Mouse (Mus musculus) heart, adult 9 months (tissue): ENCODE measurements around the gene B3galt4.

Experiments used
- DNase-seq, 2 experiments: peaks; one replicate each; pipeline ENCODE4 v3.0.0; 2022; ENCODE audit warnings: low spot score in 2 of 2

The B3galt4 gene

GRCm38 (mm10) chr17:33920282-33921097, 30.8 kb downstream of the B3galt4 start:
- peak; percentile 74 to 82 for DNase-seq

GRCm38 (mm10) chr17:33919351-33920281, 31.7 kb downstream of the B3galt4 start:
- DNase-seq = peak; percentile 89 to 90

GRCm38 (mm10) chr17:33918293-33919203, 32.7 kb downstream of the B3galt4 start:
- peak; percentile 44 to 62 for DNase-seq

GRCm38 (mm10) chr17:33917656-33918292, 33.5 kb downstream of the B3galt4 start:
- DNase-seq = no peak

GRCm38 (mm10) chr17:33916847-33917655, 34.2 kb downstream of the B3galt4 start:
- no peak for DNase-seq

- DNase-seq = peak; percentile 47 to 63
Measured at GRCm38 (mm10) chr17:33916294-33916693, 35.0 kb downstream of the B3galt4 start.

GRCm38 (mm10) chr17:33915671-33916250, 35.5 kb downstream of the B3galt4 start, which contains the start of the genes Tapbp and Zbtb22:
TSS of gene Tapbp (plus strand) at chr17:33915899.
TSS of gene Zbtb22 (plus strand) at chr17:33915904.
- peak; percentile 98 for DNase-seq

GRCm38 (mm10) chr17:33914969-33915391, 36.3 kb downstream of the B3galt4 start:
- DNase-seq = no peak

- no peak for DNase-seq
Measured at GRCm38 (mm10) chr17:33913905-33914304, 37.4 kb downstream of the B3galt4 start.

GRCm38 (mm10) chr17:33913264-33913663, 38.0 kb downstream of the B3galt4 start:
- no peak for DNase-seq

GRCm38 (mm10) chr17:33911813-33912414, 39.4 kb downstream of the B3galt4 start:
- DNase-seq = no peak

- no peak for DNase-seq
Measured at GRCm38 (mm10) chr17:33911052-33911812, 40.1 kb downstream of the B3galt4 start.

GRCm38 (mm10) chr17:33910346-33911051, 40.8 kb downstream of the B3galt4 start:
- no peak for DNase-seq

GRCm38 (mm10) chr17:33909869-33910250, 41.4 kb downstream of the B3galt4 start:
- DNase-seq = peak; percentile 44 to 63

GRCm38 (mm10) chr17:33909077-33909868, 42.0 kb downstream of the B3galt4 start, which contains the start of gene Daxx:
TSS of gene Daxx (plus strand) at chr17:33909414.
- DNase-seq = peak; percentile 98 to 99

- peak; percentile 29 to 33 for DNase-seq
Measured at GRCm38 (mm10) chr17:33908331-33909076, 42.8 kb downstream of the B3galt4 start.
